Mouse (Mus musculus) intestine, embryonic 15.5 days (tissue): ENCODE results near the gene Senp7. TPM values are rescaled to one million over a fixed set of nuclear protein-coding genes. Genes with fewer than 3 reads are reported as not detected.

Experiments
- ATAC-seq: fragments of 200-750 bp; cut with Nextera tagmentation; 2 replicates; pipeline ENCODE4 v1.8.0; 2017; ENCODE audit warnings: moderate TSS enrichment, moderate library complexity
- H3K27ac ChIP-seq: fragments of 300-500 bp; sonication (generic); 2 replicates; pipeline ENCODE4 v1.5.1; 2015; ENCODE audit warnings: mild to moderate bottlenecking, inconsistent platforms
- H3K27me3 ChIP-seq: fragments of 300-500 bp; sonication (generic); replicated peaks from 2 replicates; pipeline ENCODE4 v1.6.1; 2015; ENCODE audit warnings: inconsistent platforms
- H3K36me3 ChIP-seq: fragments of 300-500 bp; sonication (generic); 2 replicates; pipeline ENCODE4 v1.6.1; 2015; ENCODE audit warnings: inconsistent platforms
- H3K4me1 ChIP-seq: fragments of 300-500 bp; sonication (generic); replicated peaks from 2 replicates; pipeline ENCODE4 v1.6.1; 2015; ENCODE audit warnings: inconsistent platforms
- H3K4me2 ChIP-seq: fragments of 300-500 bp; sonication (generic); replicated peaks from 2 replicates; pipeline ENCODE4 v1.6.1; 2015; ENCODE audit warnings: mild to moderate bottlenecking, inconsistent platforms
- H3K4me3 ChIP-seq: fragments of 300-500 bp; sonication (generic); replicated peaks from 2 replicates; pipeline ENCODE4 v1.5.1; 2015; ENCODE audit warnings: inconsistent platforms
- H3K9ac ChIP-seq: fragments of 300-500 bp; sonication (generic); 2 replicates; pipeline ENCODE4 v1.6.1; 2015; ENCODE audit warnings: inconsistent platforms
- H3K9me3 ChIP-seq: fragments of 300-500 bp; sonication (generic); 2 replicates; pipeline ENCODE4 v1.6.1; 2016; ENCODE audit warnings: inconsistent platforms
- WGBS: fragments of 180-500 bp; shearing (Covaris S2); methylation state at CpG from one replicate; pipeline ENCODE4 v1.1.7; 2015; 5-methylcytosine and 5-hydroxymethylcytosine counted together
- polyA plus RNA-seq: library from polyadenylated mRNA; unstranded; fragments of >200 nt; fragmentation: Nextera tagmentation; extraction: Ambion mirVana; gene quantifications from 2 replicates; pipeline ENCODE4 v1.2.1, GENCODE M21; 2015

Gene Senp7
- polyA plus RNA-seq, 1 experiment from 2014 or later: 21.3 TPM

DNA sequence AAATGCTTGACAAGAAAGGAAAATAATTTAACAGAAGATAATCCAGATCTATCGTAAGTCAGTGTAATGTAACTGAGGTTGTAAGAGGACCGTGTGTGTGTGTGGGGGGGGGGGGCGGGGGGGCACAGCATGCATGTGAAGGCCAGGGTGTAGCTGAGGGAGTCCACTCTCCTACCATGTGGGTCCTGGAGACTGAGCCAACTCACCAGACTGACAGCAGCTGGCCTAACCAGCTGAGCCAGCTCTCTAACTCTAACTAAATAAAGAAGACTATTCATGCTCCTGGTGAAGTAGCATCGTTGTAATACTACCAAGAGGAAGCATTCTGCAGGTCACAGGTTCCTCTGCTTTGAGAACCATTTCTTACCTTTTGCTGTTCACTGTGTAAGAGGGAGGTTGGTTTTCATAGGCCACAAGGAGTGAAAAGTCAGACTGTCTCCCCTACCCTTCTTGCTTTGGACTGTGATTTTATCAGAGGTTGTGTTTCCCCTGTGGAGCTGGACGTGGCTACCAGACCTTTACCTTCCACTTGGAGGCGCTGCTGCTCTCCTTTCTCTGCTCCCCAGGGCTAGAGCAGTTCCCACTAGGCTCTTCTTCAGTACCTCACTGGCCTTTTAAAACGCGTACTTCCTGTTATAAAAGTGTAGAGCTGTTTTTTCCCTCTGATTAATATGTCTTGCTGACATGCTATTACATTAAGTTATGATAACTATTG is 127.9 kb downstream of the Senp7 start:
- no peaks in the 10 kb centered on the region for H3K9me3 ChIP-seq
- 63% methylated on average over 8 of the region's 8 CpGs for WGBS
- H3K9ac ChIP-seq: no peak overlapping the region

DNA sequence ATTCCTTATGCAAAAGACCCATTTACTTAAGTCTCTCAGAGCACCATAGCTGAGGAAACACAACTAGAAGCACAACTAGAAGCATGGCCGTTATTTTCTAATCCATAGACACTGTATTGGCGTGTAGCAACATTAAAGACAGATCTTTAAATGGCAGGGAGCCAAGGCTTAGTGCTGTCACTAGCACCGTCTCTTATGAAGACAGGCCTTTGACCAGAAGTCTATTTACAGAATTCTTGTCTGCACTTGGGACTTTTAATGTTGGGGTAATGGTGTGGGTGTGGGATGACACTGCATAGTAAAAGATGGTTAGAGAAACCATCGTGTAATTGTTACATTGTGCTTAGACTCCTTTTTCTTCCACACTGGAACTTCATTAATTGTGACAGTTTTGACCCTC is 138.7 kb downstream of the Senp7 start:
- Histone ChIP-seq H3K4me2 (no peak overlapping the region), H3K27ac (no peak overlapping the region), H3K36me3 (peaks cover 13% of the 10 kb centered on the region), H3K9ac (no peak overlapping the region), H3K4me3 (no peak overlapping the region), H3K27me3 (no peaks in the 10 kb centered on the region), H3K4me1 (no peaks in the 10 kb centered on the region), H3K9me3 (no peaks in the 10 kb centered on the region)
- no peak for ATAC-seq
- WGBS: 87% methylated on average over 4 of the region's 4 CpGs

More for the DNA sequence above, 127.9 kb downstream of the Senp7 start:
- H3K4me3 ChIP-seq: no peak overlapping the region
- 0 out of 2 replicates have a peak, but pooled peaks cover 4% of the 10 kb centered on the region for H3K36me3 ChIP-seq
- ATAC-seq: no peak
- H3K27ac ChIP-seq: no peak overlapping the region
- no peaks in the 10 kb centered on the region for H3K4me1 ChIP-seq
- H3K27me3 ChIP-seq: no peaks in the 10 kb centered on the region
- no peak overlapping the region for H3K4me2 ChIP-seq

DNA sequence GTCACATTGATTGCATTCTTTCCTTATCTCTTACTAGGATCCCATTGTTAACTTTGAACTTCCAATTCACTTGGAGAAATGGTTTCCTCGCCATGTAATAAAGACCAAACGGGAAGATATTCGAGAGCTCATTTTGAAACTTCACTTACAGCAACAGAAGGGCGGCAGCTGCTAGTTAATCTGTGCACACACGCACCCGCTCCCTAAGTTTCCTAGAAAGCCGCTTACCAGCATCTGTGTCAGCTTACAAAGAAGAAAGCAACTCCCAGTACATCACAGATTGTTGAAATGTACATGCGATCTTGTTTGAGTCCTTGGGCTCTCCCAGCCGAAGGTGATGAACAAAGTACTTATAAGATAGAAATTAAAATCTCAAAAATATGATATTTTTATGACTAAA is 140.1 kb downstream of the Senp7 start:
- no peak for ATAC-seq
- H3K9me3 ChIP-seq: no peaks in the 10 kb centered on the region
- H3K27ac ChIP-seq: no peak overlapping the region
- H3K27me3 ChIP-seq: no peaks in the 10 kb centered on the region
- peaks cover 13% of the 10 kb centered on the region for H3K36me3 ChIP-seq
- H3K4me3 ChIP-seq: no peak overlapping the region
- 91% methylated on average over 9 of the region's 9 CpGs for WGBS
- H3K4me1 ChIP-seq: no peaks in the 10 kb centered on the region
- no peak overlapping the region for H3K9ac ChIP-seq
- no peak overlapping the region for H3K4me2 ChIP-seq

DNA sequence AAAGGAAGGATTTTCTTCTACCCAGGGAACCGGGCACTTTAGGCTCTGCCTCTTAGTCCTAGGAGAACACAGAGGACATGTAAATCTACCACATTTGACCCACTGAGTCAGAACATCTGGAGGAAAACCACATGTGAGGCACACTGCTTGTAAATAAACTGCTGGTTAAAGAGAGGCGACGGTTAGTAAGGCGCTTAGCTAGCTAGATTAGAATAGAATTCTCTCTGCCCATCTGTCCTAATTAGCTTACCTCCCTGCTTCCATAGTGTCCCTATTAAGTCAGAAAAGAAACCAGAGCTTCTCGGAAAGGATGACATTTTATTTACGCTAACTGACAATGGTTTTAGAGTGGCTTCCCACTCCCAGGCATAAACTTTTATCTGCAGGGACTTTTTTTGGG is 155.9 kb downstream of the Senp7 start, which contains the start of gene Impg2:
TSS of gene Impg2 (plus strand) at position 263 of the 400 bp plus-strand sequence.
- H3K4me2 ChIP-seq: no peak within 1 kb of the TSS
- no peaks in the 10 kb centered on the region for H3K36me3 ChIP-seq
- no peaks in the 10 kb centered on the region for H3K4me1 ChIP-seq
- whole genome bisulfite sequencing: 44% methylated on average over 6 of the region's 6 CpGs
- no peak within 1 kb of the TSS for H3K4me3 ChIP-seq
- no peaks in the 10 kb centered on the region for H3K27me3 ChIP-seq
- no peak for ATAC-seq
- H3K27ac ChIP-seq: no peak within 1 kb of the TSS
- H3K9ac ChIP-seq: no peak within 1 kb of the TSS
- no peaks in the 10 kb centered on the region for H3K9me3 ChIP-seq

DNA sequence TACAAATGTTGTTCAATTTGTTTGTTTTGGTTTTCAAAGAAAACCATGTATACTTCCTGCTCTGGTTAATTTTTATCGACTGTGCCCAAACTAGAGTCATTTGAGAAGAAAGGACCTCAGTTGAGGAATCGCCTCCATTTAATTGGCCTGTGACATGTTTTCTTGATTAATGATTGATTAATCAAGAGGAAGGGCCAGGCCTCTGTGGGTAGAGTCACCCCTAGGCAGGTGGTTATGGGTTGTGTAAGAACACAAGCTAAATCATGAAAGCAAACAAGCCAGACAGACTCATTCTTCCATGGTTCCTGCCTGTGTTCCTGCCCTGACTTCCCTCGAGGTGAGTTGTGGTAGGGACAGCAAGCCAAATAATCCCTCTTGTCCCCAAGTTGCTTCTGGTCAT is 164.6 kb downstream of the Senp7 start:
- H3K4me1 ChIP-seq: no peaks in the 10 kb centered on the region

DNA sequence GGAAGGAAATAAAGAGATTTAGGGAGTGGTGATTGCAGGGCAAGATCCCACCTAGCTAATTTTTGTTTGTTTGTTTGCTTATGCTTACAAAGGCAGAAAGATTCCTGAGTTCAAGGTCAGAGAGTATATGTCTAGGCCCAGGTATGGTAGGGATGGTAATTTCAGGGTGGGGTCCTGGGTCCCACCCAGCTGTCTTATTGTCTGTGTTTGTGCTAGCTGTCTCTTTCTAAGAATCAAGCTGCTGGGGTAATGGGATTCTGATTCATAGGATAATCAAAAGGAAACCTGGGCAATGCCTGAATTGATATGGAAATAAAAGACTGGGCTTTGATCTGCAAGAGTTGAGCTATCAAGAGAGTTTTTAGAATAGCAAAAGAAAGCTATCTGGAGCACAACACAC is 179.5 kb downstream of the Senp7 start:
- Histone ChIP-seq H3K36me3 (no peaks in the 10 kb centered on the region), H3K9me3 (no peaks in the 10 kb centered on the region), H3K27ac (no peak overlapping the region), H3K4me1 (no peaks in the 10 kb centered on the region), H3K4me3 (no peak overlapping the region), H3K27me3 (no peaks in the 10 kb centered on the region), H3K9ac (no peak overlapping the region), H3K4me2 (no peak overlapping the region)
- ATAC-seq: no peak

More for the DNA sequence above, 164.6 kb downstream of the Senp7 start:
- no peak overlapping the region for H3K4me2 ChIP-seq
- no peaks in the 10 kb centered on the region for H3K36me3 ChIP-seq
- no peaks in the 10 kb centered on the region for H3K27me3 ChIP-seq
- no peak overlapping the region for H3K9ac ChIP-seq
- WGBS: 71% methylated on average over 3 of the region's 3 CpGs
- no peak for ATAC-seq
- H3K27ac ChIP-seq: no peak overlapping the region
- H3K4me3 ChIP-seq: no peak overlapping the region
- no peaks in the 10 kb centered on the region for H3K9me3 ChIP-seq

DNA sequence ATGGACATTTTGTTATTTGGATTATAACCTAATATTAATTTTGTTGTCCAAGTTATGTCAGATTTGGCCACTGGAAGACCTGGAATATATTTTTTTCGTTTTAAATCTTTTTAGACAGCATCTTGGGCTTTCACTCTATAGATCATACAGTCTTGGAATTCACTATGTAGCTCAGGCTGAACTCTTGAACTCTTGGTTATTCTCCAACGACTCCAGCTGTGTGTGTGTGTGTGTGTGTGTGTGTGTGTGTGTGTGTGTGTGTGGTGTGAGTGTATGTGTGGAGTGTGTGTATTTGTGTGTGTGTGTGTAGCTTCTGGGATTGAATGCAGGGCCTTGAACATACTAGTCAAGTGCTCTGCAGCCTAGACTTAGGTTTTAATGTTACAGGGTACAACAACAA is 181.3 kb downstream of the Senp7 start:
- 37% methylated on average over 2 of the region's 2 CpGs for WGBS
- 0 out of 2 replicates have a peak, but pooled peaks have one; percentile 41 for ATAC-seq
- no peak overlapping the region for H3K4me2 ChIP-seq

DNA sequence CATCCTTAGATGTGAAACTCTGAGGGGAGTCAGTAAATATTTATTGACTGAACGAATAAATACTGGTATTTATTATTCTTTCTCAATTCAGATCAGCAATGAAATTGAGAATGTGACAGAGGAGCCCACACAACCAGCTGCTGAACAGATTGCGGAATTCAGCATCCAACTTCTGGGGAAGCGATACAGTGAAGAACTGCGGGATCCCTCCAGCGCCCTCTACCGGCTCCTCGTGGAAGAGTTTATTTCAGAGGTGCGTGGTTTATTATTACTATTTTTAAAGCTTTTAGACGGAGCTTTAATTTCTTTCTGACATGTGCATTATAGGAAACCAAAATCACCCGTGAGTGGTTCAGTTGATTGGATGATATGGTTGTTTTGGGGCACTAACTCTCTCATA is 183.2 kb downstream of the Senp7 start:
- H3K27me3 ChIP-seq: no peaks in the 10 kb centered on the region
- H3K36me3 ChIP-seq: no peaks in the 10 kb centered on the region
- no peaks in the 10 kb centered on the region for H3K4me1 ChIP-seq
- no peak overlapping the region for H3K27ac ChIP-seq
- H3K9me3 ChIP-seq: no peaks in the 10 kb centered on the region
- no peak overlapping the region for H3K4me3 ChIP-seq
- no peak overlapping the region for H3K4me2 ChIP-seq
- no peak overlapping the region for H3K9ac ChIP-seq
- no peak for ATAC-seq
- WGBS: 56% methylated on average over 10 of the region's 10 CpGs

More for the DNA sequence above, 181.3 kb downstream of the Senp7 start:
- no peaks in the 10 kb centered on the region for H3K4me1 ChIP-seq
- no peak overlapping the region for H3K4me3 ChIP-seq
- H3K36me3 ChIP-seq: no peaks in the 10 kb centered on the region
- H3K9ac ChIP-seq: no peak overlapping the region
- no peaks in the 10 kb centered on the region for H3K9me3 ChIP-seq
- no peaks in the 10 kb centered on the region for H3K27me3 ChIP-seq
- no peak overlapping the region for H3K27ac ChIP-seq

DNA sequence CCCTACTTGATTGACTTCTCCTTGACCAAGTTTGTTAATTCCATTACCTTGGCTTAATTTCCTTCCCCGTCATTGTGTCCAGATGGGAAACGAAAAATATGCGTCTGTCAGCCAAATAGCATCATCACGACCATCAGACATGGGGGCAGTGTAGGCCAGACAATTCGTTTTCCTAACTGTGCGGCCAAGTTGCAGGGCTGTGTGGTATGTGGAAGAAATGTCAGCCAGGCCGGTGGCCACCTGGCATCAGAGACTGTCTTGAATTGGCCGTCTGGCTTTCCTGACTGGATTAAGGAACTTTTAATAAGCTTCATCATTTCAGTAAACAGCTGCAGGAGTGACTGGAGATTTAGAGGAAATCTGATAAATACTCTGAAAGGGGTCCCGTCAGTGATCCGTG is 184.6 kb downstream of the Senp7 start:
- no peak overlapping the region for H3K4me2 ChIP-seq
- no peak for ATAC-seq
- H3K4me3 ChIP-seq: no peak overlapping the region
- no peak overlapping the region for H3K9ac ChIP-seq
- no peaks in the 10 kb centered on the region for H3K27me3 ChIP-seq
- 71% methylated on average over 10 of the region's 10 CpGs for WGBS
- no peaks in the 10 kb centered on the region for H3K4me1 ChIP-seq
- no peaks in the 10 kb centered on the region for H3K9me3 ChIP-seq
- no peak overlapping the region for H3K27ac ChIP-seq
- no peaks in the 10 kb centered on the region for H3K36me3 ChIP-seq

Other genes starting within 250 kb of the Senp7 start
- 8.7 and 8.8 TPM in 2 replicates for gene Nfkbiz, start 209.4 kb upstream of the Senp7 start, polyA plus RNA-seq
- gene Nxpe3, start 153.1 kb upstream of the Senp7 start, polyA plus RNA-seq: 1.3 and 1.5 TPM in 2 replicates
- 5.9 and 6.7 TPM in 2 replicates for gene Cep97, start 113.5 kb upstream of the Senp7 start, polyA plus RNA-seq
- gene Rpl24, start 82.1 kb upstream of the Senp7 start, polyA plus RNA-seq: 692 and 790 TPM in 2 replicates
- 14.2 and 15.3 TPM in 2 replicates for gene Zbtb11, start 74.5 kb upstream of the Senp7 start, polyA plus RNA-seq
- gene Pcnp, start 18.6 kb upstream of the Senp7 start, polyA plus RNA-seq: 189 and 209 TPM in 2 replicates
- 26.4 and 32.3 TPM in 2 replicates for gene Trmt10c, start 10.5 kb upstream of the Senp7 start, polyA plus RNA-seq
- 0.05 and 0.09 TPM in 2 replicates for gene Impg2, start 156.0 kb downstream of the Senp7 start, polyA plus RNA-seq